Mouse (Mus musculus): ENCODE measurements at regions not wholly inside any gene's neighbourhood (a gene's known extent, or its start where the extent isn't known, plus 50 kb on each side); places are given as distances from the start of the nearest gene placed in this dataset.
A peak's percentile ranks its signal among the peaks of the same experiment; 100 is the strongest.

DNA sequence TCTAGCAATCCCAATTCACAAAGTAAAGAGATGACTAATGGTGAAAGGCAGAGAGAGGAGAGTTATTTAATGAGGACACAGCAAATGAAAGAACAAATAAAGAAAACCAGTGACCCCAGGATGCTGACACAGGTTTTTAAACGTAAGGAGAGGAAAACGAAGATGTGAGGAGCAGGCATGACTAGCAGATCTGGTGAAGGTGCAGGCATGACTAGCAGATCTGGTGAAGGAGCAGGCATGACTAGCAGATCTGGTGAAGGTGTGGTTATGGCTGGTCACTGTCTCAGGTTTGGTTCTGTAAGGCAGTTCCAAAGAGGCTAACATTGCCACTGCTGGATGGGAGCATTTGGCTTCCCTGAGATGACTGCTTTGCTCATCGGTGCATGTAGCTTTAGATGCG, 57.0 kb downstream of the Mbl2 start:
- Histone ChIP-seq H3K27me3 (replicated peaks; ENCODE audit: control insufficient read depth, insufficient read depth, low read length) (no peaks in the 10 kb centered on the region), H3K4me1 (ENCODE audit: control insufficient read depth, insufficient read depth, low read length) (no peaks in the 10 kb centered on the region; the same call in 1 of the 2 replicates), H3K4me2 (ENCODE audit: low read depth, low read length) (no peak overlapping the region), H3K9ac (ENCODE audit: low read depth, low read length) (no peak overlapping the region), H3K27ac (replicated peaks; ENCODE audit: low read depth, low read length) (no peak overlapping the region), H3K36me3 (ENCODE audit: control insufficient read depth, insufficient read depth, low read length) (no peaks in the 10 kb centered on the region), H3K9me3 (ENCODE audit: control insufficient read depth, low read length) (no peaks in the 10 kb centered on the region), H3K4me3 (ENCODE audit: low read depth, low read length) (no peak overlapping the region)
- DNase-seq (ENCODE audit: low spot score) (no peak), ATAC-seq (ENCODE audit: low read depth) (no peak)
- 65% methylated on average over 4 of the region's 4 CpGs for WGBS

DNA sequence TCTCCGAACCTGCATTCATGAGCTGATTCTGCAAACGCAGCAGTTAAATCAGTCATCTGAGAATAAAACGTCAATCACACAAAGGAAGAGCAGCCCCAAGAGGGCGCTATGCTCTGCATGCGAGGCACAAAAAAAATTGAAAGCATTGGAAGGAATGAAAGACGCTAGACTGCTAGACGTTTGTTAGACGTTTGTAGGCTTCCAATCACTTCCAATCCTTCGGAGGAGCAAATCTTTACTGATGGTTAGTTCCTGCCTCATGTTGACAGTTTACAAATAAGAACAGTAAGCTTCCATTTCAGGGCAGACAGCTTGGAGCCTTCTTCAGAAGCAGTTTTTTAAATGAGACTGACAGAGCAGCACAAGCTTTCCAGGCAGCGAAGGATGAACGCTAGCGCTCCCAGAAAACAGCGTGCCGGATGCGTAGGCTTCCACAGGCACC, 62.5 kb downstream of the Mbl2 start:
- DNase-seq (ENCODE audit: low spot score) (peak; percentile 74), ATAC-seq (ENCODE audit: low read depth) (no peak)
- Histone ChIP-seq H3K9me3 (ENCODE audit: control insufficient read depth, low read length) (no peaks in the 10 kb centered on the region), H3K27me3 (replicated peaks; ENCODE audit: control insufficient read depth, insufficient read depth, low read length) (no peaks in the 10 kb centered on the region), H3K4me1 (ENCODE audit: control insufficient read depth, insufficient read depth, low read length) (no peaks in the 10 kb centered on the region; the same call in 1 of the 2 replicates), H3K4me2 (ENCODE audit: low read depth, low read length) (peak overlapping the region; percentile 46), H3K36me3 (ENCODE audit: control insufficient read depth, insufficient read depth, low read length) (no peaks in the 10 kb centered on the region), H3K4me3 (ENCODE audit: low read depth, low read length) (peak overlapping the region; percentile 10; the same call in 1 of the 2 replicates), H3K27ac (replicated peaks; ENCODE audit: low read depth, low read length) (no peak overlapping the region), H3K9ac (ENCODE audit: low read depth, low read length) (no peak overlapping the region)
- 32% methylated on average over 15 of the region's 15 CpGs for WGBS

DNA sequence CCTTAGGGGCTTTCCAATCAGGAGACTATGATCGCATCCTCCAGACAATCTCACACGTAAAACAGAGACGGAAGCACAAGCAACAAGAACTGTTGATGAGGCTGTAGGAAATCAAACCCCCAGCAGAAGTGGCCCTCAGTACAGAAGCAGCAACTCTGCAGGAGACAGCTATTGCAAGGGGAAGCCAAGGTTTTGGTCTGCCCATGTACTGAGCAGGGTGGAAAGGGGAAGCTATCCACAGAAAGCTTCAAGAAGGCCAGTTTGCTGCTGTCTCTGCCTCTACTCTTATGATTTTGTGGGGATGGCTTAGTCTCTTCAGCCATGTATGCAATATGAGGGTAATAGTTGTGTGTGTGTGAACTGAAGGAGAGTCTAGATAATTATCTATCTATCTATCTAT, 63.3 kb downstream of the Mbl2 start:
- no peak overlapping the region for H3K4me3 ChIP-seq (ENCODE audit: low read depth, low read length)
- no peak overlapping the region for H3K4me2 ChIP-seq (ENCODE audit: low read depth, low read length)
- no peaks in the 10 kb centered on the region for H3K27me3 ChIP-seq (replicated peaks; ENCODE audit: control insufficient read depth, insufficient read depth, low read length)
- no peaks in the 10 kb centered on the region for H3K36me3 ChIP-seq (ENCODE audit: control insufficient read depth, insufficient read depth, low read length)
- WGBS: 61% methylated on average over 3 of the region's 3 CpGs
- no peak overlapping the region for H3K9ac ChIP-seq (ENCODE audit: low read depth, low read length)
- no peaks in the 10 kb centered on the region; the same call in 1 of the 2 replicates for H3K4me1 ChIP-seq (ENCODE audit: control insufficient read depth, insufficient read depth, low read length)
- ATAC-seq (ENCODE audit: low read depth) (no peak), DNase-seq (ENCODE audit: low spot score) (no peak)
- H3K27ac ChIP-seq (replicated peaks; ENCODE audit: low read depth, low read length): no peak overlapping the region
- H3K9me3 ChIP-seq (ENCODE audit: control insufficient read depth, low read length): no peaks in the 10 kb centered on the region

DNA sequence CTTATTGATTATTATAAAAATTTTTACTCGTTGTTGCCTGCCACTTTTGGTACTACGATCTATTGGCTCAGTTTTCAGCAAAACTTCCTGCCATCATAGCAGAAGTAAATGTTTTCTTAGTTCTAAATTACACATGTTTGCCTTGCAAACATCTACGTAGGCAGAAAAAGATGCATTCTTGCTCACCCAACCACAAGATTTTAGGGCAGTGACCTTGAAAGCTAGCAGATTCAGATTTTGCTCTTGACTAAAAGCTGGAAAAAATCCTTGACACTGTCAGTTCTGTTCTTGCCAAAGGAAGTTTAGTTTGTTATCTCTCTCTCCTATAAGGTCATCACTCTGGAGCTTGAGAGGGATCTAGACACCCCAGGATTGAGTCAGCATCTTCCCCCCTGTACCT, 66.8 kb downstream of the Mbl2 start:
- Histone ChIP-seq H3K9ac (ENCODE audit: low read depth, low read length) (no peak overlapping the region), H3K4me3 (ENCODE audit: low read depth, low read length) (no peak overlapping the region), H3K4me2 (ENCODE audit: low read depth, low read length) (no peak overlapping the region), H3K36me3 (ENCODE audit: control insufficient read depth, insufficient read depth, low read length) (no peaks in the 10 kb centered on the region), H3K27ac (replicated peaks; ENCODE audit: low read depth, low read length) (no peak overlapping the region), H3K9me3 (ENCODE audit: control insufficient read depth, low read length) (no peaks in the 10 kb centered on the region), H3K27me3 (replicated peaks; ENCODE audit: control insufficient read depth, insufficient read depth, low read length) (no peaks in the 10 kb centered on the region), H3K4me1 (ENCODE audit: control insufficient read depth, insufficient read depth, low read length) (no peaks in the 10 kb centered on the region; the same call in 1 of the 2 replicates)
- DNase-seq (ENCODE audit: low spot score): no peak
- ATAC-seq (ENCODE audit: low read depth): no peak
- WGBS: 71% methylated on average over 3 of the region's 3 CpGs

DNA sequence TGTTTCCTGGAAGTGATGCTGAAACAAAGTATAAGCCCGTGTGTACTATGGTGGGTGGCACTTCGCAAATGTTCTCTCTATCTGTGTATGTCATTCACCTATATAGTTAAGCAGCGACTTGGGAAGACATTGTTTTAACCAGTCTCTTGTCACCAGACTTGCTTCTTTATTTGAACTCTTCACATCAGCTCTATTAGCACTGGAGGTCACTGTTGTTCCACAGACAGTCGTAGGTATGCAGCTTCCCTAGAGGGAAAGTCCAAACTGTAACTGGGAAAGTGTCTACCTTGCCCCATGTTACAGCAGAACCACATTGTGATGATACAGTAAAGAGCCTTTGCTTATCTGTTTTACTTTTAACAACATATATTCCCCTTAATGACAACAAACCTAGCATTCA, 69.5 kb downstream of the Mbl2 start:
- Histone ChIP-seq H3K9me3 (ENCODE audit: control insufficient read depth, low read length) (no peaks in the 10 kb centered on the region), H3K4me2 (ENCODE audit: low read depth, low read length) (no peak overlapping the region), H3K27me3 (replicated peaks; ENCODE audit: control insufficient read depth, insufficient read depth, low read length) (no peaks in the 10 kb centered on the region), H3K4me1 (ENCODE audit: control insufficient read depth, insufficient read depth, low read length) (no peaks in the 10 kb centered on the region), H3K36me3 (ENCODE audit: control insufficient read depth, insufficient read depth, low read length) (no peaks in the 10 kb centered on the region), H3K4me3 (ENCODE audit: low read depth, low read length) (no peak overlapping the region), H3K9ac (ENCODE audit: low read depth, low read length) (no peak overlapping the region), H3K27ac (replicated peaks; ENCODE audit: low read depth, low read length) (no peak overlapping the region)
- DNase-seq (ENCODE audit: low spot score): no peak
- ATAC-seq (ENCODE audit: low read depth): no peak
- WGBS: 77% methylated on average over 4 of the region's 4 CpGs

DNA sequence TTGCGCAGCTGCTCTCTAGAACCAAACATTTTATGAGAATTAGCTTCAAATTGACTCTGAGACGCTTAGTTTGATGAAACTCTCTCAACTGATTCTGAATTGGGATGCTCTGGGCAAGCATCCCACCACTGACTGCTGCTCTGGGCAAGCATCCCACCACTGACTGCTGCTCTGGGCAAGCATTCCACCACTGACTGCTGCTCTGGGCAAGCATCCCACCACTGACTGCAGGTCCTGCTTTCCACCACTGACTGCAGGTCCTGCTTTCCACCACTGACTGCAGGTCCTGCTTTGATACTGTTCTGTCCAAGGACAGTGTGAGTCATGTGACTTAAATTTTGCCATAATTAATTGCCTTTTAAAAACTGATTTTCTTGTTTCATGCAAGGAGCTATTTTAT, 73.6 kb downstream of the Mbl2 start:
- Histone ChIP-seq H3K4me2 (ENCODE audit: low read depth, low read length) (no peak overlapping the region), H3K27me3 (replicated peaks; ENCODE audit: control insufficient read depth, insufficient read depth, low read length) (no peaks in the 10 kb centered on the region), H3K36me3 (ENCODE audit: control insufficient read depth, insufficient read depth, low read length) (no peaks in the 10 kb centered on the region), H3K4me1 (ENCODE audit: control insufficient read depth, insufficient read depth, low read length) (no peaks in the 10 kb centered on the region), H3K9ac (ENCODE audit: low read depth, low read length) (no peak overlapping the region), H3K4me3 (ENCODE audit: low read depth, low read length) (no peak overlapping the region), H3K9me3 (ENCODE audit: control insufficient read depth, low read length) (no peaks in the 10 kb centered on the region), H3K27ac (replicated peaks; ENCODE audit: low read depth, low read length) (no peak overlapping the region)
- ATAC-seq (ENCODE audit: low read depth): no peak
- DNase-seq (ENCODE audit: low spot score): peak; percentile 2
- WGBS: 69% methylated on average over 2 of the region's 2 CpGs

DNA sequence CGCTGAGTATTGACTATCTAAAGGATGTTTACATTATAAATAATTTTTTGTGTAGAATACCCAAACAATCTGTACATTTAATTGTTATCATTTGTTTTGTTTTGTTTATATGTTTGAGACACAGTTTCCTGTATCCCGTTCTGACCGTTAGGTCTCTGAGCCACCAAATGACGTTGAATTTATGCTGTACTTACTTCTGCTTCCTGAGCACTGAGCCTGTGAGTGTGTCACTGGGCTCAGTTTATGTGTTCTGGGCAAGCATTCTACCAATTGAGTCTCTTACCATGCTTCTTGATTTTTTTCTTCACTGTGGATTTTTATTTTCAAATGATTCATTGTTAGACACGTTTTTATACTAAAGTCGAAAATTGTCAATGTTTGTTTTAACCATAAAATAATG, 74.2 kb downstream of the Mbl2 start:
- Histone ChIP-seq H3K9ac (ENCODE audit: low read depth, low read length) (no peak overlapping the region), H3K36me3 (ENCODE audit: control insufficient read depth, insufficient read depth, low read length) (no peaks in the 10 kb centered on the region), H3K4me2 (ENCODE audit: low read depth, low read length) (no peak overlapping the region), H3K27ac (replicated peaks; ENCODE audit: low read depth, low read length) (no peak overlapping the region), H3K9me3 (ENCODE audit: control insufficient read depth, low read length) (no peaks in the 10 kb centered on the region), H3K4me1 (ENCODE audit: control insufficient read depth, insufficient read depth, low read length) (no peaks in the 10 kb centered on the region), H3K4me3 (ENCODE audit: low read depth, low read length) (no peak overlapping the region), H3K27me3 (replicated peaks; ENCODE audit: control insufficient read depth, insufficient read depth, low read length) (no peaks in the 10 kb centered on the region)
- 71% methylated on average over 6 of the region's 6 CpGs for WGBS
- no peak for ATAC-seq (ENCODE audit: low read depth)
- no peak for DNase-seq (ENCODE audit: low spot score)

DNA sequence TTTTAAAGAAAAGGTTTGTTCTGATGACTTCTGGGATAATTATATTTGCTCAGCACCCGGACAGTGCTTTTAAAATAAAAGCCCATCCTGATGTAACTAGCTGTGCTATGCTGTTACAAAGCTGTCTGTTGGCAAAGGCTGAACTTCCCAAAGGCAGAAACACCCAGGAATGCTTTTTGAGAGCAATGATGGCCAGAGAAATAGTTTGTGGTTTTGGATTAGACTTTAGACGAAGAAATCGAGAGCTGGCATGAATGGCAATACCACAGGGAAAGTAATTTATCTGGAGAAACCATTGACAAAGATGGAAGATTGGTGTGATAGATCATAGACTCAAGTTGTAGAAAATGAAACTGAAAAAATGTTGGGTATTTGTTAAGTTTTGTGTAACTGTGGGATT, 84.6 kb downstream of the Mbl2 start:
- Histone ChIP-seq H3K36me3 (ENCODE audit: control insufficient read depth, insufficient read depth, low read length) (no peaks in the 10 kb centered on the region), H3K4me3 (ENCODE audit: low read depth, low read length) (no peak overlapping the region), H3K27me3 (replicated peaks; ENCODE audit: control insufficient read depth, insufficient read depth, low read length) (no peaks in the 10 kb centered on the region), H3K27ac (replicated peaks; ENCODE audit: low read depth, low read length) (no peak overlapping the region), H3K4me1 (ENCODE audit: control insufficient read depth, insufficient read depth, low read length) (no peaks in the 10 kb centered on the region), H3K9ac (ENCODE audit: low read depth, low read length) (no peak overlapping the region), H3K9me3 (ENCODE audit: control insufficient read depth, low read length) (no peaks in the 10 kb centered on the region), H3K4me2 (ENCODE audit: low read depth, low read length) (no peak overlapping the region)
- WGBS: 69% methylated on average over 3 of the region's 3 CpGs
- peak; percentile 34 for DNase-seq (ENCODE audit: low spot score)
- ATAC-seq (ENCODE audit: low read depth): no peak

DNA sequence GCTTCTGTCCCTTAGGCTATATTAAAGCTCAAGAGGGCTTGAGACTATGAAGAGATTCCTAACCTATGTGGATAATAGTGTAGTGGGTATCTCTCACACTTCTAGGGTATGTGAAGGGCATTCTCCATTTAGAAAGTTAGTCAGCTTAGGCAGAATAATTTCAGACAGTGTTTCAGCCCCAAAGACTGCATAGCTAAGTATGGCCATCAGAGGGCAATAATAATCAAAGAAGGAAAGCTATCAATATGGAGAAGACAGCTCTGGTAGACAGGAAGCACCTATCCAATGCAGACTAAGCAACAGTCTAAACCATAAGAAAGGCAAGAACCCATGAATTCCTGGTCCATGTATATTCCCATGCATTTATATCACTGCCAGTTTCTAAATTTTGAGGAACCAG, 95.0 kb downstream of the Mbl2 start:
- no peak for DNase-seq (ENCODE audit: low spot score)
- no peaks in the 10 kb centered on the region for H3K27me3 ChIP-seq (replicated peaks; ENCODE audit: control insufficient read depth, insufficient read depth, low read length)

More for the DNA sequence above, 95.0 kb downstream of the Mbl2 start:
- Histone ChIP-seq H3K4me1 (ENCODE audit: control insufficient read depth, insufficient read depth, low read length) (no peaks in the 10 kb centered on the region), H3K36me3 (ENCODE audit: control insufficient read depth, insufficient read depth, low read length) (no peaks in the 10 kb centered on the region), H3K4me2 (ENCODE audit: low read depth, low read length) (no peak overlapping the region), H3K9ac (ENCODE audit: low read depth, low read length) (no peak overlapping the region), H3K9me3 (ENCODE audit: control insufficient read depth, low read length) (no peaks in the 10 kb centered on the region), H3K27ac (replicated peaks; ENCODE audit: low read depth, low read length) (no peak overlapping the region), H3K4me3 (ENCODE audit: low read depth, low read length) (no peak overlapping the region)
- no peak for ATAC-seq (ENCODE audit: low read depth)
